Mouse (Mus musculus) testis, postnatal 10 days (tissue): ENCODE data around the gene Gm21319.
"Not testable (repeated sequence)": the region's sequence is repeated elsewhere in the genome, so short reads cannot be mapped to it uniquely, and the experiment has no call there.

Experiments used
- DNase-seq: peaks from one replicate; pipeline ENCODE4 v3.0.0; 2021; ENCODE audit warnings: low spot score

Gene Gm21319

DNA sequence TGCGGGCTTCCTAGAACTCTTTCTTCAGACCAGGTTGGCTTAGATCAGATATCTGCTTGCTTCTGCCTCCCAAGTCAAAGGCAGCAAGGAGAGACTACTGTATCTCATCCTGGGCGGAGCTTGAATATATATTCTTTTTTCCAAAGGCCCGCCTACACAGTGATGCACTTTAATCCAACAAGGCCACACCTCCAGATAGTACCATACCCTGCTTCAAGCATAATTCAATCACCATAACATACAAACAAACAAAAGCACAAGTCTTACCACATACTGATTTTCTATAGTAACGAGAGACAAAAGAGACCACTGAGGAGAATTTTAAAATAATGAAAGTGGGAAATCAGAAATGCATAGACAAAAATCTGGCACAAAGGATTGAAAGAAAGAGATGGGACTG, at the start of gene Gm21319:
TSS of gene Gm21319 (minus strand) at position 101 of the 400 bp plus-strand sequence.
- DNase-seq, result not testable (repeated sequence)

DNA sequence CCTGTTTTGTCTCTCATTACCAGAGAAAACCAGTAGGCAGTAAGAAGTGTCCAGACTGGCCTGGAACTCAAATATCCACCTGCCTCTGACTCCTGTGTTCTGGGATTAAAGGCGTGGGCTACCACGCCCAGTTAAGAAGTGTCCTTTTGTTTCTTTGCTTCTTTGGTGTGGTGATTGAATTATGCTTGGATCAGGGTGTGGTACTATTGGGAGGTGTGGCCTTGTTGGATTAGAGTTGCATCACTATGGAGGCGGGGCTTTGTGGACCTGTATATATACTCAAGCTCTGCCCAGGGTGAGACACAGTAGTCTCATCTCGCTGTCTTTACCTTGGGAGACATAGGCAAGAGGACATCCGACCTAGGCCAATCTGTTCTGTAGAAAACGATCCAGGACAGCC, 40.7 kb upstream of the Gm21319 start, which contains the start of gene BB287469:
TSS of gene BB287469 (plus strand) at position 301 of the 400 bp plus-strand sequence.
- not testable (repeated sequence) for DNase-seq

DNA sequence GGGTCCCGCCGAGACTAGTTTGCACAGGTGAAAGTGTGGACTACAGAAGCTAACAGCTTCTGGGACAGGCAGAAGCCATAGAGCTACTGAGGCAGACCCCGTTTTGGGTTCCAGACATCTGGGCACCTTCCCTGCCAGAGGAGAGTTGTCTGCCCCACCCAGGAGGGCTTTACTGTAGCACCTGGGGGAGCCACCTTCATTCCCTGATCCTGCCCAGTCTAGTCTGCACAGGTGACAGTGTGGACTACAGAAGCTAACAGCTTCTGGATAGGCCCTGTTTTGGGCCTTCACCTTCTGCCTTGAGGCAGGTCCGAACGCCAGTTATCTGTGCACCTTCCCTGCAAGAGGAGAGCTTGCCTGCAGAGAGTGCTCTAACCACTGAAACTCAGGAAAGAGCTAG, 22.4 kb upstream of the Gm21319 start:
- not testable (repeated sequence) for DNase-seq

DNA sequence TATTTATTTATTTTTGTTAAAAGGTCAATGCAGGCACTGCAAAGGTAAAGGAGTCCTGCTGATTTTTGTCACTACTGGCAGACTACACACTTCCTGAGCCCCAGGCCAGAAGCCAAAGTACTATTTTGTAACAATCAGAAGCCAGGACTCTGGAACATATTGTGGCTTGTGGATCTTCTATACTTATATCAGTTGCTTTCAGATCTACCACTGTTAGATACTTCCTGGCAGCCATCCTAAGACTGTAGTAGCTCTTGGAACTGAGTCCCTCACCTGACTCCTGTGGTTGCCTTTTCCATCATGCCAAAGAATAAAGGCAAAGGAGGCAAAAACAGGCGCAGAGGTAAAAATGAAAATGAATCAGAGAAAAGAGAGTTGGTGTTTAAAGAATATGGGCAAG, 19.7 kb upstream of the Gm21319 start, which contains the start of gene Gm21936:
TSS of gene Gm21936 (plus strand) at position 301 of the 400 bp plus-strand sequence.
- DNase-seq, result not testable (repeated sequence)
